Mouse (Mus musculus) megakaryocyte, embryonic 14.5 days (primary cell): ENCODE results near the gene Fzd2.

Experiments used
- FLI1 ChIP-seq: IDR thresholded peaks from 2 replicates; pipeline ENCODE4 v1.6.1; 2012; ENCODE audit warnings: low read length, inconsistent platforms, mixed read lengths
- GATA1 ChIP-seq: IDR thresholded peaks from 3 replicates; pipeline ENCODE4 v1.6.1; 2012; ENCODE audit warnings: mixed read lengths, low read length, inconsistent platforms, borderline replicate concordance

GRCm38 (mm10) chr11:102558704-102559103 is 45.5 kb upstream of the Fzd2 start:
- TF ChIP-seq FLI1 = no peak
- TF ChIP-seq GATA1 = no peak
